Mouse (Mus musculus): ENCODE measurements around the gene Mrpl53. TPM values are rescaled to one million over a fixed set of nuclear protein-coding genes. Genes with fewer than 3 reads are reported as not detected.
A peak's percentile ranks its signal among the peaks of the same experiment; 100 is the strongest.

Mrpl53 gene
- polyA plus RNA-seq, 1 experiment from 2014 or later = 129 TPM

GRCm38 (mm10) chr6:83132176-83132919 lies 23.5 kb downstream of the Mrpl53 start:
- ATAC-seq (replicated peaks; ENCODE audit: insufficient number of reproducible peaks, low FRiP score, low TSS enrichment, low read depth) = no peak
- WGBS = 88% methylated on average over 9 of the region's 9 CpGs

GRCm38 (mm10) chr6:83134226-83134625 lies 25.4 kb downstream of the Mrpl53 start:
- H3K36me3 ChIP-seq (replicated peaks; ENCODE audit: control insufficient read depth, insufficient read depth, low read depth, low read length) = no peaks in the 10 kb centered on the region
- peaks cover 2% of the 10 kb centered on the region for H3K4me1 ChIP-seq (ENCODE audit: control insufficient read depth, insufficient read depth, low read length)
- H3K4me3 ChIP-seq (ENCODE audit: low read depth, low read length) = no peak overlapping the region
- H3K27ac ChIP-seq (replicated peaks; ENCODE audit: low read depth, low read length) = no peak overlapping the region
- no peaks in the 10 kb centered on the region for H3K27me3 ChIP-seq (ENCODE audit: control insufficient read depth, insufficient read depth, low read length)
- WGBS = 80% methylated on average over 3 of the region's 3 CpGs
- H3K9me3 ChIP-seq (replicated peaks; ENCODE audit: control insufficient read depth, low read length) = no peaks in the 10 kb centered on the region
- no peak for DNase-seq (ENCODE audit: low spot score)
- no peak overlapping the region for H3K9ac ChIP-seq (replicated peaks; ENCODE audit: low read length)
- no peak overlapping the region for H3K4me2 ChIP-seq (ENCODE audit: low read depth, low read length)
- ATAC-seq (replicated peaks; ENCODE audit: insufficient number of reproducible peaks, low FRiP score, low TSS enrichment, low read depth) = no peak

More at GRCm38 (mm10) chr6:83132176-83132919, 23.5 kb downstream of the Mrpl53 start:
- H3K4me1 ChIP-seq (ENCODE audit: control insufficient read depth, insufficient read depth, low read length) = no peaks in the 10 kb centered on the region; the same call in none of the 2 replicates
- no peaks in the 10 kb centered on the region for H3K9me3 ChIP-seq (replicated peaks; ENCODE audit: control insufficient read depth, low read length)
- H3K4me2 ChIP-seq (ENCODE audit: low read depth, low read length) = no peak overlapping the region
- no peak overlapping the region for H3K4me3 ChIP-seq (ENCODE audit: low read depth, low read length)
- H3K36me3 ChIP-seq (replicated peaks; ENCODE audit: control insufficient read depth, insufficient read depth, low read depth, low read length) = no peaks in the 10 kb centered on the region
- DNase-seq (ENCODE audit: low spot score) = no peak
- H3K27me3 ChIP-seq (ENCODE audit: control insufficient read depth, insufficient read depth, low read length) = no peaks in the 10 kb centered on the region
- H3K27ac ChIP-seq (replicated peaks; ENCODE audit: low read depth, low read length) = no peak overlapping the region
- H3K9ac ChIP-seq (replicated peaks; ENCODE audit: low read length) = no peak overlapping the region

- no peak for ATAC-seq (replicated peaks; ENCODE audit: insufficient number of reproducible peaks, low FRiP score, low TSS enrichment, low read depth)
- Histone ChIP-seq H3K4me1 (ENCODE audit: control insufficient read depth, insufficient read depth, low read length) (peaks cover 2% of the 10 kb centered on the region), H3K9ac (replicated peaks; ENCODE audit: low read length) (peak within 1 kb of the TSS; percentile 76), H3K36me3 (replicated peaks; ENCODE audit: control insufficient read depth, insufficient read depth, low read depth, low read length) (no peaks in the 10 kb centered on the region), H3K27ac (replicated peaks; ENCODE audit: low read depth, low read length) (peak within 1 kb of the TSS; percentile 99), H3K4me3 (ENCODE audit: low read depth, low read length) (peak within 1 kb of the TSS; percentile 50), H3K27me3 (ENCODE audit: control insufficient read depth, insufficient read depth, low read length) (no peaks in the 10 kb centered on the region), H3K4me2 (ENCODE audit: low read depth, low read length) (peak within 1 kb of the TSS; percentile 88), H3K9me3 (replicated peaks; ENCODE audit: control insufficient read depth, low read length) (no peaks in the 10 kb centered on the region)
- DNase-seq (ENCODE audit: low spot score) = no peak
- WGBS = 59% methylated on average over 7 of the region's 7 CpGs
Measured at GRCm38 (mm10) chr6:83134951-83135513, 26.2 kb downstream of the Mrpl53 start, which contains the start of gene Rtkn. Gene Rtkn, plus strand, starts transcription at chr6:83135463.

GRCm38 (mm10) chr6:83135571-83136161 lies 26.8 kb downstream of the Mrpl53 start:
- ATAC-seq (replicated peaks; ENCODE audit: insufficient number of reproducible peaks, low FRiP score, low TSS enrichment, low read depth) = no peak

GRCm38 (mm10) chr6:83136291-83136880 lies 27.5 kb downstream of the Mrpl53 start:
- no peaks in the 10 kb centered on the region for H3K36me3 ChIP-seq (replicated peaks; ENCODE audit: control insufficient read depth, insufficient read depth, low read depth, low read length)
- WGBS = 4% methylated on average over 5 of the region's 5 CpGs
- peak overlapping the region; percentile 50 for H3K4me3 ChIP-seq (ENCODE audit: low read depth, low read length)
- peak overlapping the region; percentile 88 for H3K4me2 ChIP-seq (ENCODE audit: low read depth, low read length)
- peaks cover 2% of the 10 kb centered on the region for H3K4me1 ChIP-seq (ENCODE audit: control insufficient read depth, insufficient read depth, low read length)
- H3K9ac ChIP-seq (replicated peaks; ENCODE audit: low read length) = peak overlapping the region; percentile 76
- peak overlapping the region; percentile 99 for H3K27ac ChIP-seq (replicated peaks; ENCODE audit: low read depth, low read length)
- ATAC-seq (replicated peaks; ENCODE audit: insufficient number of reproducible peaks, low FRiP score, low TSS enrichment, low read depth) (0 out of 2 replicates have a peak, but pooled peaks have one; percentile 0), DNase-seq (ENCODE audit: low spot score) (no peak)
- H3K27me3 ChIP-seq (ENCODE audit: control insufficient read depth, insufficient read depth, low read length) = no peaks in the 10 kb centered on the region
- H3K9me3 ChIP-seq (replicated peaks; ENCODE audit: control insufficient read depth, low read length) = no peaks in the 10 kb centered on the region

More at GRCm38 (mm10) chr6:83135571-83136161, 26.8 kb downstream of the Mrpl53 start:
- H3K4me3 ChIP-seq (ENCODE audit: low read depth, low read length) = peak overlapping the region; percentile 50
- H3K9ac ChIP-seq (replicated peaks; ENCODE audit: low read length) = peak overlapping the region; percentile 76
- H3K36me3 ChIP-seq (replicated peaks; ENCODE audit: control insufficient read depth, insufficient read depth, low read depth, low read length) = no peaks in the 10 kb centered on the region
- H3K9me3 ChIP-seq (replicated peaks; ENCODE audit: control insufficient read depth, low read length) = no peaks in the 10 kb centered on the region
- DNase-seq (ENCODE audit: low spot score) = no peak
- H3K27ac ChIP-seq (replicated peaks; ENCODE audit: low read depth, low read length) = peak overlapping the region; percentile 56; the same call in 1 of the 2 replicates
- WGBS = 3% methylated on average over 37 of the region's 37 CpGs
- H3K4me1 ChIP-seq (ENCODE audit: control insufficient read depth, insufficient read depth, low read length) = peaks cover 2% of the 10 kb centered on the region
- H3K4me2 ChIP-seq (ENCODE audit: low read depth, low read length) = peak overlapping the region; percentile 88
- H3K27me3 ChIP-seq (ENCODE audit: control insufficient read depth, insufficient read depth, low read length) = no peaks in the 10 kb centered on the region

- Histone ChIP-seq H3K36me3 (replicated peaks; ENCODE audit: control insufficient read depth, insufficient read depth, low read depth, low read length) (no peaks in the 10 kb centered on the region), H3K9ac (replicated peaks; ENCODE audit: low read length) (peak overlapping the region; percentile 76), H3K27ac (replicated peaks; ENCODE audit: low read depth, low read length) (peak overlapping the region; percentile 99), H3K27me3 (ENCODE audit: control insufficient read depth, insufficient read depth, low read length) (no peaks in the 10 kb centered on the region), H3K4me2 (ENCODE audit: low read depth, low read length) (peak overlapping the region; percentile 88), H3K4me3 (ENCODE audit: low read depth, low read length) (peak overlapping the region; percentile 50), H3K4me1 (ENCODE audit: control insufficient read depth, insufficient read depth, low read length) (peaks cover 5% of the 10 kb centered on the region), H3K9me3 (replicated peaks; ENCODE audit: control insufficient read depth, low read length) (no peaks in the 10 kb centered on the region)
- under 1% methylated on average over 26 of the region's 26 CpGs for WGBS
- ATAC-seq (replicated peaks; ENCODE audit: insufficient number of reproducible peaks, low FRiP score, low TSS enrichment, low read depth) (peak; percentile 79), DNase-seq (ENCODE audit: low spot score) (peak; percentile 87)
Measured at GRCm38 (mm10) chr6:83136881-83137575, 28.2 kb downstream of the Mrpl53 start.

GRCm38 (mm10) chr6:83137576-83137950 lies 28.7 kb downstream of the Mrpl53 start:
- ATAC-seq (replicated peaks; ENCODE audit: insufficient number of reproducible peaks, low FRiP score, low TSS enrichment, low read depth) (peak; percentile 61), DNase-seq (ENCODE audit: low spot score) (peak; percentile 94)
- H3K27ac ChIP-seq (replicated peaks; ENCODE audit: low read depth, low read length) = peak overlapping the region; percentile 99
- peak overlapping the region; percentile 88 for H3K4me2 ChIP-seq (ENCODE audit: low read depth, low read length)
- under 1% methylated on average over 12 of the region's 12 CpGs for WGBS
- peak overlapping the region; percentile 76 for H3K9ac ChIP-seq (replicated peaks; ENCODE audit: low read length)
- no peaks in the 10 kb centered on the region for H3K27me3 ChIP-seq (ENCODE audit: control insufficient read depth, insufficient read depth, low read length)
- H3K4me3 ChIP-seq (ENCODE audit: low read depth, low read length) = peak overlapping the region; percentile 50
- H3K36me3 ChIP-seq (replicated peaks; ENCODE audit: control insufficient read depth, insufficient read depth, low read depth, low read length) = no peaks in the 10 kb centered on the region
- H3K9me3 ChIP-seq (replicated peaks; ENCODE audit: control insufficient read depth, low read length) = no peaks in the 10 kb centered on the region
- H3K4me1 ChIP-seq (ENCODE audit: control insufficient read depth, insufficient read depth, low read length) = peaks cover 9% of the 10 kb centered on the region

Data from embryonic facial prominence, embryonic 11.5 days (tissue).